Mouse (Mus musculus) monocyte, adult 5-6 weeks (primary cell): ENCODE measurements around the gene Pex14. TPM values are rescaled to one million over a fixed set of nuclear protein-coding genes. Genes with fewer than 3 reads are reported as not detected.

ENCODE experiments used
- ATAC-seq: fragments of 153-309, 156-312 bp; replicated peaks from 2 replicates; pipeline ENCODE4 v1.8.0; 2017; ENCODE audit warnings: mild to moderate bottlenecking; ENCODE audit not compliant: low TSS enrichment, insufficient number of reproducible peaks, severe bottlenecking, poor library complexity, low FRiP score
- total RNA-seq: library from RNA; stranded (forward); fragments of 200-1000, 200-491, 200-594 nt; gene quantifications from 3 replicates; pipeline ENCODE4 v1.2.3, GENCODE M21; 2017

The Pex14 gene
- total RNA-seq, 1 experiment from 2014 or later, result 24.0 TPM

- no peak for ATAC-seq
Observed at GRCm38 (mm10) chr4:149019456-149019855, 80.2 kb downstream of the Pex14 start.

GRCm38 (mm10) chr4:149006756-149007155 lies 92.9 kb downstream of the Pex14 start:
- ATAC-seq, result no peak

GRCm38 (mm10) chr4:149006107-149006506 lies 93.6 kb downstream of the Pex14 start:
- ATAC-seq, result no peak

- ATAC-seq, result no peak
Observed at GRCm38 (mm10) chr4:149002441-149003093, 97.1 kb downstream of the Pex14 start.

- no peak for ATAC-seq
Observed at GRCm38 (mm10) chr4:149001515-149001914, 98.2 kb downstream of the Pex14 start.

- ATAC-seq, result no peak
Observed at GRCm38 (mm10) chr4:149000746-149001145, 98.9 kb downstream of the Pex14 start.

GRCm38 (mm10) chr4:148993948-148994347 lies 105.7 kb downstream of the Pex14 start:
- ATAC-seq, result no peak

GRCm38 (mm10) chr4:148990038-148990437 lies 109.6 kb downstream of the Pex14 start:
- no peak for ATAC-seq

- ATAC-seq, result no peak
Observed at GRCm38 (mm10) chr4:148985541-148986476, 113.9 kb downstream of the Pex14 start.

GRCm38 (mm10) chr4:148984701-148985540 lies 114.8 kb downstream of the Pex14 start:
- no peak for ATAC-seq

- ATAC-seq, result no peak
Observed at GRCm38 (mm10) chr4:148982274-148982673, 117.4 kb downstream of the Pex14 start.

- ATAC-seq, result no peak
Observed at GRCm38 (mm10) chr4:148979837-148980236, 119.8 kb downstream of the Pex14 start.

- no peak for ATAC-seq
Observed at GRCm38 (mm10) chr4:148978926-148979325, 120.8 kb downstream of the Pex14 start.

GRCm38 (mm10) chr4:148978221-148978855 lies 121.3 kb downstream of the Pex14 start:
- ATAC-seq, result no peak

GRCm38 (mm10) chr4:148974833-148975232 lies 124.8 kb downstream of the Pex14 start:
- ATAC-seq, result no peak

GRCm38 (mm10) chr4:148973387-148973786 lies 126.3 kb downstream of the Pex14 start:
- no peak for ATAC-seq

- no peak for ATAC-seq
Observed at GRCm38 (mm10) chr4:148972707-148973106, 127.0 kb downstream of the Pex14 start.

- no peak for ATAC-seq
Observed at GRCm38 (mm10) chr4:148971613-148972242, 127.9 kb downstream of the Pex14 start.
